Mouse (Mus musculus) heart, adult 2 months (tissue): ENCODE data around the gene Derl3. TPM values are rescaled to one million over a fixed set of nuclear protein-coding genes. Genes with fewer than 3 reads are reported as not detected.
A peak's percentile ranks its signal among the peaks of the same experiment; 100 is the strongest.

Source experiments
- DNase-seq, 2 experiments: peaks; one replicate each; pipeline ENCODE4 v3.0.0; 2021
- H3K27ac ChIP-seq: fragments of 200-600 bp; 2 replicates; pipeline ENCODE4 v1.8.1; 2022
- H3K27me3 ChIP-seq: fragments of 200-500 bp; 2 replicates; pipeline ENCODE4 v1.6.1; 2012; ENCODE audit warnings: mild to moderate bottlenecking, low read length, inconsistent platforms, mixed read lengths; ENCODE audit not compliant: control insufficient read depth, insufficient read depth
- H3K36me3 ChIP-seq: fragments of 200-500 bp; 2 replicates; pipeline ENCODE4 v1.6.1; 2012; ENCODE audit warnings: low read length, inconsistent platforms; ENCODE audit not compliant: control insufficient read depth, insufficient read depth
- H3K4me1 ChIP-seq: fragments of 200-500 bp; 2 replicates; pipeline ENCODE4 v1.6.1; 2011; ENCODE audit warnings: low read length; ENCODE audit not compliant: control insufficient read depth, insufficient read depth
- H3K4me3 ChIP-seq: fragments of 200-600 bp; 2 replicates; pipeline ENCODE4 v1.8.1; 2022
- H3K79me2 ChIP-seq: fragments of 200-500 bp; replicated peaks from 2 replicates; pipeline ENCODE4 v1.6.1; 2012; ENCODE audit warnings: mild to moderate bottlenecking, inconsistent platforms, low read length, moderate library complexity, mixed read lengths; ENCODE audit not compliant: control insufficient read depth, insufficient read depth
- H3K9ac ChIP-seq: fragments of 200-500 bp; 2 replicates; pipeline ENCODE4 v1.6.1; 2012; ENCODE audit warnings: low read depth, mild to moderate bottlenecking, control low read depth, inconsistent platforms, low read length, mixed read lengths
- CTCF ChIP-seq: fragments of 200-600 bp; IDR thresholded peaks from 2 replicates; pipeline ENCODE4 v1.8.1; 2022; ENCODE audit warnings: antibody characterized with exemption, mild to moderate bottlenecking, moderate library complexity
- EP300 ChIP-seq: fragments of 200-500 bp; IDR thresholded peaks from 2 replicates; pipeline ENCODE4 v1.6.1; 2011; ENCODE audit warnings: low read depth, low read length, control low read depth; ENCODE audit not compliant: insufficient read depth
- POLR2A ChIP-seq: fragments of 200-500 bp; IDR thresholded peaks from 2 replicates; pipeline ENCODE4 v1.6.1; 2011; ENCODE audit warnings: mild to moderate bottlenecking, low read depth, low read length, control low read depth; ENCODE audit not compliant: insufficient read depth
- WGBS: fragments of 180-500 bp; shearing (Covaris S2); methylation state at CpG from one replicate; pipeline ENCODE4 v1.1.7; 2018; 5-methylcytosine and 5-hydroxymethylcytosine counted together
- intact Hi-C: fragments of 180-260 bp; cut with DNase I; formaldehyde crosslinking; loops from one replicate; pipeline ENCODE4 v1.15.1; 2025
- polyA plus RNA-seq: library from polyadenylated mRNA; depleted of rRNA; stranded (reverse); fragments of >200 nt; gene quantifications from 2 replicates; pipeline ENCODE4 v1.2.3, GENCODE M21; 2012
- total RNA-seq, 2 experiments: library from RNA; stranded (reverse); gene quantifications; 2 replicates each; pipeline ENCODE4 v1.2.3; 2021

Derl3 gene
- total and polyA plus RNA-seq, 3 experiments, result 0.50 to 1.0 (median 0.65) TPM

DNA sequence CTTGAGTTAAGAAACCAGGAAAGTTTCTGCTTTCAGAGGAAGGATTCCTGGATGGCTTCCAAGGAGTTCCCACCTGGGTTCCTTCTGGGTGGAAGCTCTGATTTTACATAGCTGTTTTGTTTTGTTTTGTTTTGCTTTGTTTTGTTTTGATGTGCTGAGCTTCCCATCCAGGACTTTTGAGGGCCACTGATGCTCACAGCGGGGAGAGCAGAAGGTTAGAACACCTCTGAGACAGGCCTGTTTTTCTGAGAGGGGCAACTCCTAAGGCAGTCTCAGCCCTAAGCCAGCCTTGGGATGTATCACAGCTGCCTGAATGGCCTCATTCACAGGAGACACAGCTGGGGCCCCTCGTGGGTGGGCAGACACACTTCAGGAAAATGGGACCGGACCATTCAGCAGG, 41.5 kb upstream of the Derl3 start:
- Histone ChIP-seq H3K4me3 (no peak overlapping the region), H3K27ac (no peak overlapping the region), H3K79me2 (no peaks in the 10 kb centered on the region), H3K4me1 (no peaks in the 10 kb centered on the region), H3K27me3 (no peaks in the 10 kb centered on the region), H3K36me3 (no peaks in the 10 kb centered on the region), H3K9ac (no peak overlapping the region)
- 59% methylated on average over 3 of the region's 3 CpGs for WGBS
- TF ChIP-seq POLR2A (no peak), CTCF (no peak), EP300 (no peak)
- no peak for DNase-seq
- intact Hi-C loops, result loop anchor here (2.0 kb wide), 2 partner anchors 17 to 267 kb away; no protein-coding TSS in a partner anchor

DNA sequence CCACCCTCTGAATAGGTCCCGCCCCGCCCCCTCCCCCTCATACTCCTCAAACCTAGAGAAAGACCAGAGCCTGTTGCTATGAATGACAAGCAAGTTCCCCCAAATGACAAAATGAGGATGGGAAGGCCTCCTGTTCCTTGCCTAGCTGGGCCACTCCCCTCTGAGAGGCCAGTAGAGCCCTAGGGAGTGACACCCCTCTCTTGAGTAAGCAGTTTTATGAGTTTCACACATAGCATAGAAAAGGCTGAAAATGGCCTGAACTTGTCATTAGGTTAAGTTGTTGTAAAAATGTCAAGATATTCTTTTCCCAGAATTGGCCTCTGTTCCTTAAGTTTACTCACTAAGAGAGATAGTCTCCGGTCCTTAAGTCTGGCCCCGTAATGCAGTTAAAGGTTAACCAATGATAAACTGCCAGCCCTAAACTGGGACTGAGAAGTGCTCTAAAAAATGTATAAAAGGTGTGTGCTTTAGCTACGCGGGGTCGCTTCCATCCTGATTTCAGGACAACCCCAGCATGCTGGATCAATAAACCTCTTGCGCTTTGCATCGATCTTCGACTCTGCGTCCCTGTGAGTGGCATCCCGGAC, 40.6 kb upstream of the Derl3 start:
- Histone ChIP-seq H3K4me3 (no peak overlapping the region), H3K27me3 (no peaks in the 10 kb centered on the region), H3K79me2 (no peaks in the 10 kb centered on the region), H3K4me1 (no peaks in the 10 kb centered on the region), H3K9ac (no peak overlapping the region), H3K36me3 (no peaks in the 10 kb centered on the region), H3K27ac (no peak overlapping the region)
- 95% methylated on average over 12 of the region's 12 CpGs for WGBS
- intact Hi-C loops, result loop anchor here (1.0 to 2.0 kb wide), 3 partner anchors 18 to 268 kb away; no protein-coding TSS in a partner anchor
- DNase-seq, result no peak
- TF ChIP-seq CTCF, result no peak
- no peak for TF ChIP-seq EP300
- no peak for TF ChIP-seq POLR2A

DNA sequence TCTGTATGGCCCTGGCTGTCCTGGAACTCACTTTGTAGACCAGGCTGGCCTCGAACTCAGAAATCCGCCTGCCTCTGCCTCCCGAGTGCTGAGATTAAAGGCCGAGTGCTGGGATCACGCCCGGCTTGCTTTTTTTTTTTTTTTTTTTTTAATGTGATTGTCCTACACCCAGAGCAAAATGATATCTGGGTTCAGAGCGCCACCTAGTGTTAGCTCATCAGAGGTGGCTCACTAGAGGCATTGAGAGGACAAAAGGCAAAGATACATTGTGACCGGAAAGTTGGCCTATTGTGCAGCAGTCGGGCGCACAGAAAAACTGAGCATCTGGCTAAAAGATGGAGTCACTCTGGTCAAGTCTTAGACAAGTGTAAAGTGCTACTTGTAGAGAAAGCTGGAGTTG, 39.8 kb upstream of the Derl3 start:
- TF ChIP-seq POLR2A (no peak), CTCF (peak; percentile 83), EP300 (0 out of 2 replicates have a peak, but pooled peaks have one; percentile 6)
- intact Hi-C loops, result loop anchor here (1.0 to 2.0 kb wide), 3 partner anchors 19 to 269 kb away; no protein-coding TSS in a partner anchor
- peak; percentile 80 for DNase-seq
- Histone ChIP-seq H3K4me1 (no peaks in the 10 kb centered on the region), H3K4me3 (no peak overlapping the region), H3K9ac (no peak overlapping the region), H3K27ac (no peak overlapping the region), H3K27me3 (no peaks in the 10 kb centered on the region), H3K79me2 (no peaks in the 10 kb centered on the region), H3K36me3 (no peaks in the 10 kb centered on the region)
- WGBS, result 19% methylated on average over 10 of the region's 10 CpGs

DNA sequence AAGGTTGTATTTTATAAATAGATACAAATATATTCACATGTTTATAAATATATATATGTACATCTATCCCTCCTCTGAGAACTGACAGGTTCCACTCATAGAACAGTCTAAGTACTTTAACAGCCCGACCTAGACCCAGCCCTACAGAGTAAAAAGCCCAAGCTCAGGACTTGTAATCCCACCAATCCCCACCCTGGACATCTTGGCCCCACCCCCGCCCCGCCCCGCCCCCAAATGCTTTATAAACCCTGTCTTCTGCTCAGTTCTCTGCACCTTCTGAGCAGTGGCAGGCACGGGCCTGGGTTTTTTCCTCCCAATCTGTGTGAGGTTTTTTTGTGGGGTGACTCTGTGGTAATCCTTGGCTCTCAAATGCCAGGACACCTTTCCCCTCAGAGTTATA, 39.1 kb upstream of the Derl3 start:
- 0 out of 2 replicates have a peak, but pooled peaks cover under 1% of the 10 kb centered on the region for H3K4me1 ChIP-seq
- no peaks in the 10 kb centered on the region for H3K79me2 ChIP-seq
- 50% methylated on average over 5 of the region's 5 CpGs for WGBS
- no peaks in the 10 kb centered on the region for H3K27me3 ChIP-seq
- intact Hi-C loops, result no loop called here
- no peak for DNase-seq
- H3K27ac ChIP-seq, result no peak overlapping the region
- H3K4me3 ChIP-seq, result no peak overlapping the region
- TF ChIP-seq EP300, result no peak
- no peak for TF ChIP-seq POLR2A
- TF ChIP-seq CTCF, result no peak
- no peak overlapping the region for H3K9ac ChIP-seq
- no peaks in the 10 kb centered on the region for H3K36me3 ChIP-seq

DNA sequence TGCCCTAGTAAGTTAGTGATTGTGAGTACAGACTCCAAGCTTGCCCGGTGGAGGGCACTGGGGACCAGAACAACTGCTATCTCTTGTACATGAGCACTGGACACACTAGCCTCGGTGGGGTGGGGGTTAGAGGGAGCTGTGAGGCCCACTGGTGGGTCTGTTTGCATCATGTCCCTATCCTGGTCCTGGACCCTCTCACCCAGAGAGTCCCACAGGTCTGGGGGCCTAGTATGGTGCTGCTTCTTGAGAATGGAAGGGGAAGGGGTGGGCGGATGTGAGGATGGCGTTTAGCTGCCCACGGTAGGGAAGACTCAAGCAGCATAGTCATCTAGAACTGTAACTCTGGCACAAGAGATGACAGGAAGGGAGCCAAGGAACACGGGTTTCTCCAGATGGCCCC, 38.4 kb upstream of the Derl3 start:
- no peaks in the 10 kb centered on the region for H3K36me3 ChIP-seq
- intact Hi-C loops, result no loop called here
- no peak overlapping the region for H3K9ac ChIP-seq
- no peak overlapping the region for H3K4me3 ChIP-seq
- no peak for DNase-seq
- no peak for TF ChIP-seq CTCF
- no peak for TF ChIP-seq POLR2A
- TF ChIP-seq EP300, result no peak
- no peak overlapping the region for H3K27ac ChIP-seq
- H3K4me1 ChIP-seq, result 0 out of 2 replicates have a peak, but pooled peaks cover 2% of the 10 kb centered on the region
- no peaks in the 10 kb centered on the region for H3K27me3 ChIP-seq
- WGBS, result 67% methylated on average over 6 of the region's 6 CpGs
- H3K79me2 ChIP-seq, result no peaks in the 10 kb centered on the region

DNA sequence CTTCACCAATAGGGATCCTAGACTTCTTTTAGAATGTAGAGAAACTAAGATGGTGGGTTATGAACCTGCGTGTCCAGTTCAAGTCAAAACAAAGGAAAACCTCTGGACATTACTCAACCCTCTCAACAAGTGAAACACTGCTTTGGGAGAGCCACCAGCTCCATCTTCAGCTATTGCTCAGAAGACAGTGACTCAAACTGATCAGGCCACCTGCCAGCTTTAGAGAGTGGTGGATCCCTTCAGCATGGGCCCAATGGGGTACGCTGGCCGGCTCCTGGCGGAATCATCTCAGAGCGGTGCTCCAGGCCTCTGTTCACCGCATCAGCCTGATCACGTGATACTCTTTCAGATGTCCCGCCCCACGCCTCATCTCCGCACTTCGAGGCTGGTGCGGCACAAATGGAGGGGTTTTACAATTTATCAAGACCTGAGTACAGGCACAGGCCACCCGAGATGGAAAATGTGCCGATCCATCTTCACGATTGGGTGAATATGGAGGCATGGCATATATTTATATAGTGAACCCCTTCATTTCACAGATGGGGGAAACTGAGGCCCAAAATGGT, 37.7 kb upstream of the Derl3 start:
- H3K9ac ChIP-seq, result no peak overlapping the region
- no peak overlapping the region for H3K4me3 ChIP-seq
- intact Hi-C loops, result no loop called here
- TF ChIP-seq CTCF, result no peak
- TF ChIP-seq EP300, result no peak
- TF ChIP-seq POLR2A, result no peak
- no peaks in the 10 kb centered on the region for H3K27me3 ChIP-seq
- H3K79me2 ChIP-seq, result no peaks in the 10 kb centered on the region
- H3K27ac ChIP-seq, result no peak overlapping the region
- no peaks in the 10 kb centered on the region for H3K36me3 ChIP-seq
- no peak for DNase-seq
- WGBS, result 94% methylated on average over 15 of the region's 15 CpGs
- H3K4me1 ChIP-seq, result 0 out of 2 replicates have a peak, but pooled peaks cover 2% of the 10 kb centered on the region
